ENCODE assay signal across 10 mouse cellular contexts in genomic region chr4:133007513-133008380, GRCm38 (mm10). TPM values are rescaled to one million over a fixed set of nuclear protein-coding genes. Genes with fewer than 3 reads are reported as not detected.
DNase-seq lines count a peak whose midpoint lies in the region; ATAC-seq and TF ChIP-seq lines count a peak whose summit lies in the region.
"Had no signal": no experiment of that assay in that cellular context is flagged by ENCODE, and none has a peak within 500 bp of the region (broad histone marks: within the 10 kb centered on the region; RNA-seq: fewer than 3 reads in every experiment).

No protein-coding gene starts in this region.

- no peaks in the 10 kb centered on the region for H3K27me3 ChIP-seq in heart, embryonic 11.5 days (ENCODE audit: control insufficient read depth, insufficient read depth, low read length)
- peaks cover 40% of the 10 kb centered on the region for H3K27me3 ChIP-seq in G1E (ENCODE audit: insufficient read depth, low read length)
- peaks cover 7% of the 10 kb centered on the region for H3K27me3 ChIP-seq in intestine, embryonic 15.5 days (replicated peaks)
- H3K27me3 ChIP-seq in liver, embryonic 11.5 days (replicated peaks; ENCODE audit: control insufficient read depth, insufficient read depth, low read length), result peaks cover 15% of the 10 kb centered on the region

- no peak overlapping the region for H3K9ac ChIP-seq in heart, embryonic 11.5 days (ENCODE audit: low read depth, low read length)
- no peak overlapping the region for H3K9ac ChIP-seq in intestine, embryonic 15.5 days
- H3K9ac ChIP-seq in liver, embryonic 11.5 days (ENCODE audit: low read depth, low read length), result 0 out of 2 replicates have a peak overlapping the region, but pooled peaks have one; percentile 23
- H3K9ac ChIP-seq: lung, embryonic 15.5 days had no signal

- H3K36me3 ChIP-seq in heart, embryonic 11.5 days (ENCODE audit: control insufficient read depth, insufficient read depth, low read length), result no peaks in the 10 kb centered on the region
- H3K36me3 ChIP-seq in G1E (replicated peaks), result no peaks in the 10 kb centered on the region
- no peaks in the 10 kb centered on the region for H3K36me3 ChIP-seq in intestine, embryonic 15.5 days
- no peaks in the 10 kb centered on the region for H3K36me3 ChIP-seq in liver, embryonic 11.5 days (ENCODE audit: control insufficient read depth, insufficient read depth, low read length)
- H3K36me3 ChIP-seq: lung, embryonic 15.5 days had no signal

- H3K4me2 ChIP-seq in heart, embryonic 11.5 days, result no peak overlapping the region
- 0 out of 2 replicates have a peak overlapping the region, but pooled peaks have one; percentile 9 for H3K4me2 ChIP-seq in intestine, embryonic 15.5 days (replicated peaks)
- H3K4me2 ChIP-seq in liver, embryonic 11.5 days, result peak overlapping the region; percentile 49
- H3K4me2 ChIP-seq: lung, embryonic 15.5 days had no signal

- H3K9me3 ChIP-seq in heart, embryonic 11.5 days (replicated peaks; ENCODE audit: control insufficient read depth, low read length), result no peaks in the 10 kb centered on the region
- no peaks in the 10 kb centered on the region for H3K9me3 ChIP-seq in G1E (replicated peaks)
- no peaks in the 10 kb centered on the region for H3K9me3 ChIP-seq in intestine, embryonic 15.5 days
- no peaks in the 10 kb centered on the region for H3K9me3 ChIP-seq in liver, embryonic 11.5 days (ENCODE audit: control insufficient read depth, low read length)
- H3K9me3 ChIP-seq: lung, embryonic 15.5 days had no signal

- peaks cover 23% of the 10 kb centered on the region for H3K4me1 ChIP-seq in heart, embryonic 11.5 days (ENCODE audit: control insufficient read depth, insufficient read depth, low read length)
- H3K4me1 ChIP-seq in G1E (ENCODE audit: insufficient read depth, low read depth, low read length), result peaks cover 76% of the 10 kb centered on the region
- peaks cover 26% of the 10 kb centered on the region for H3K4me1 ChIP-seq in intestine, embryonic 15.5 days (replicated peaks)
- H3K4me1 ChIP-seq in liver, embryonic 11.5 days (replicated peaks; ENCODE audit: control insufficient read depth, insufficient read depth, low read length), result peaks cover 32% of the 10 kb centered on the region

- 14% methylated on average over 15 of the region's 15 CpGs for WGBS in heart, embryonic 11.5 days (ENCODE audit: insufficient replicate concordance)
- 31% methylated on average over 15 of the region's 15 CpGs for WGBS in intestine, embryonic 15.5 days
- whole genome bisulfite sequencing in liver, embryonic 11.5 days, result 21% methylated on average over 15 of the region's 15 CpGs

- no peak for DNase-seq in heart, postnatal 4 days
- DNase-seq in G1E (ENCODE audit: low spot score), result no peak
- peak; percentile 68 for DNase-seq in liver, embryonic 11.5 days (ENCODE audit: low spot score)
- DNase-seq in B cell, adult 2 months, result no peak
- DNase-seq in urinary bladder, adult 18-20 months (ENCODE audit: low spot score in 2 of 2), result no peak
- no peak for DNase-seq in retina, postnatal 1 day

- H3K27ac ChIP-seq in heart, embryonic 11.5 days (ENCODE audit: low read depth, low read length), result peak overlapping the region; percentile 1; the same call in 1 of the 2 replicates
- H3K27ac ChIP-seq in intestine, embryonic 15.5 days, result no peak overlapping the region; the same call in 1 of the 2 replicates
- H3K27ac ChIP-seq in liver, embryonic 11.5 days (ENCODE audit: low read depth, low read length), result peak overlapping the region; percentile 72
- H3K27ac ChIP-seq: lung, embryonic 15.5 days had no signal

- no peak overlapping the region for H3K4me3 ChIP-seq in heart, embryonic 11.5 days (ENCODE audit: low read depth, low read length)
- H3K4me3 ChIP-seq in G1E (ENCODE audit: low read depth, low read length), result peak overlapping the region; percentile 53; the same call in 1 of the 2 replicates
- H3K4me3 ChIP-seq in intestine, embryonic 15.5 days (replicated peaks), result no peak overlapping the region
- H3K4me3 ChIP-seq in liver, embryonic 11.5 days (ENCODE audit: low read depth, low read length), result peak overlapping the region; percentile 32
- H3K4me3 ChIP-seq: lung, embryonic 15.5 days had no signal

- TF ChIP-seq CTCF in G1E (IDR thresholded peaks at IDR 0.05; ENCODE audit: low read depth, low read length), result no peak

- ATAC-seq in heart, embryonic 11.5 days (replicated peaks; ENCODE audit: insufficient number of reproducible peaks, low FRiP score, low TSS enrichment), result peak; percentile 16; the same call in 1 of the 2 replicates
- ATAC-seq in G1E (ENCODE audit: extremely low read depth, insufficient number of reproducible peaks, low FRiP score, poor library complexity, severe bottlenecking), result peak; percentile 71
- no peak for ATAC-seq in intestine, embryonic 15.5 days
- ATAC-seq in liver, embryonic 11.5 days (replicated peaks; ENCODE audit: low FRiP score), result peak; percentile 58

RNA-seq across cellular contexts. Expression of gene Ahdc1, which starts 3.3 kb away (rescaled TPM):
- 7.0 and 9.1 TPM in 2 replicates for polyA plus RNA-seq in heart, embryonic 11.5 days (2014; fragmentation: Nextera tagmentation; extraction: Ambion mirVana)
- total RNA-seq in heart, postnatal 4 days (2021), result 10 to 100 TPM; 41.1 to 48.7 TPM
- total RNA-seq in G1E (2014; fragmentation: Nextera tagmentation) (15.6 and 19.8 TPM in 2 replicates), G1E (2017) (2.7 TPM in 2 replicates)
- polyA plus RNA-seq in G1E (2012), result 37.6 and 37.9 TPM in 2 replicates
- 5.4 and 6.3 TPM in 2 replicates for polyA plus RNA-seq in intestine, embryonic 15.5 days (2015; fragmentation: Nextera tagmentation; extraction: Ambion mirVana)
- 5.1 and 6.1 TPM in 2 replicates for polyA plus RNA-seq in liver, embryonic 11.5 days (2014; fragmentation: Nextera tagmentation; extraction: Ambion mirVana)

RNA-seq across cellular contexts. Expression of gene Fgr, which starts 33.9 kb away (rescaled TPM):
- 0.40 and 0.63 TPM in 2 replicates for polyA plus RNA-seq in heart, embryonic 11.5 days (2014; fragmentation: Nextera tagmentation; extraction: Ambion mirVana)
- total RNA-seq in heart, postnatal 4 days (2021), result under 1 TPM; 0.33 to 0.43 TPM
- total RNA-seq in G1E (2014; fragmentation: Nextera tagmentation) (not detected in 2 replicates), G1E (2017) (0.05 TPM in 1 of 2 replicates, not detected in the other)
- polyA plus RNA-seq in G1E (2012), result not detected in 2 replicates
- 2.3 and 3.7 TPM in 2 replicates for polyA plus RNA-seq in intestine, embryonic 15.5 days (2015; fragmentation: Nextera tagmentation; extraction: Ambion mirVana)
- polyA plus RNA-seq in liver, embryonic 11.5 days (2014; fragmentation: Nextera tagmentation; extraction: Ambion mirVana), result 0.23 and 0.73 TPM in 2 replicates
- polyA plus RNA-seq: forebrain, embryonic 11.5 days had no signal

Comparison
In these comparisons a context has a peak if more than half of its experiments do, and no peak if none do; other contexts are left out.
1. H3K4me3 ChIP-seq: peak in G1E (single experiment) and liver, embryonic 11.5 days (single experiment); none in heart, embryonic 11.5 days (single experiment) and intestine, embryonic 15.5 days (single experiment).